In genomic region chr16:6333273-6333672, GRCm38 (mm10) we compare ENCODE assay signal across 30 mouse cellular contexts.
DNase-seq lines count a peak whose midpoint lies in the region; ATAC-seq and TF ChIP-seq lines count a peak whose summit lies in the region.
"Had no signal": no experiment of that assay in that cellular context is flagged by ENCODE, and none has a peak within 500 bp of the region (broad histone marks: within the 10 kb centered on the region; RNA-seq: fewer than 3 reads in every experiment).

No protein-coding gene starts in this region.

- DNase-seq in hindbrain, postnatal 0 days (ENCODE audit: low spot score), result no peak
- DNase-seq in hindbrain, embryonic 11.5 days (ENCODE audit: low spot score), result no peak
- DNase-seq in midbrain, postnatal 0 days (ENCODE audit: low spot score), result no peak
- peak; percentile 31 for DNase-seq in ZHBTc4 (ENCODE audit: low read depth, low spot score)
- no peak for DNase-seq in right cerebral cortex, postnatal 10 days (ENCODE audit: low spot score in 2 of 2)
- DNase-seq in embryonic facial prominence, embryonic 10.5 days (ENCODE audit: low spot score), result no peak
- DNase-seq: adrenal gland, postnatal 25 days; cerebellum, adult 18-20 months; cerebellum, postnatal 14 days; heart, postnatal 36 days; kidney, adult 9 months; kidney, postnatal 25 days; liver; right cerebral cortex, adult 18-20 months; right cerebral cortex, postnatal 4 days; thymus, postnatal 4 days had no signal

- no peaks in the 10 kb centered on the region for H3K27me3 ChIP-seq in hindbrain, postnatal 0 days (ENCODE audit: insufficient read depth, low read length)
- no peaks in the 10 kb centered on the region for H3K27me3 ChIP-seq in hindbrain, embryonic 11.5 days (ENCODE audit: control insufficient read depth, insufficient read depth, low read length)
- H3K27me3 ChIP-seq in midbrain, postnatal 0 days (ENCODE audit: insufficient read depth, low read length), result no peaks in the 10 kb centered on the region
- H3K27me3 ChIP-seq in midbrain, embryonic 15.5 days (replicated peaks), result 0 out of 2 replicates have a peak, but pooled peaks cover 2% of the 10 kb centered on the region
- no peaks in the 10 kb centered on the region for H3K27me3 ChIP-seq in embryonic facial prominence, embryonic 10.5 days (replicated peaks; ENCODE audit: low read depth, poor library complexity, severe bottlenecking)
- H3K27me3 ChIP-seq: embryonic facial prominence, embryonic 12.5 days; forebrain, embryonic 15.5 days; hindbrain, embryonic 13.5 days; lung, embryonic 15.5 days; neural tube, embryonic 12.5 days had no signal

- H3K27ac ChIP-seq in hindbrain, postnatal 0 days, result no peak overlapping the region
- H3K27ac ChIP-seq in hindbrain, embryonic 11.5 days (ENCODE audit: low read depth, low read length), result no peak overlapping the region
- no peak overlapping the region for H3K27ac ChIP-seq in midbrain, postnatal 0 days (ENCODE audit: low read depth, low read length)
- H3K27ac ChIP-seq in midbrain, embryonic 15.5 days, result no peak overlapping the region
- no peak overlapping the region for H3K27ac ChIP-seq in embryonic facial prominence, embryonic 10.5 days (replicated peaks)
- H3K27ac ChIP-seq: embryonic facial prominence, embryonic 12.5 days; forebrain, embryonic 15.5 days; heart, embryonic 10.5 days; hindbrain, embryonic 13.5 days; liver, embryonic 14.5 days; lung, embryonic 15.5 days; midbrain, embryonic 10.5 days; neural tube, embryonic 12.5 days had no signal

- TF ChIP-seq CTCF in hindbrain, postnatal 0 days (IDR thresholded peaks at IDR 0.05; ENCODE audit: low read depth), result peak; percentile 50
- TF ChIP-seq CTCF in midbrain, postnatal 0 days (IDR thresholded peaks at IDR 0.05), result peak; percentile 61

- no peaks in the 10 kb centered on the region for H3K36me3 ChIP-seq in hindbrain, postnatal 0 days (ENCODE audit: insufficient read depth, low read length)
- H3K36me3 ChIP-seq in hindbrain, embryonic 11.5 days (ENCODE audit: control insufficient read depth, insufficient read depth, low read length), result no peaks in the 10 kb centered on the region
- no peaks in the 10 kb centered on the region for H3K36me3 ChIP-seq in midbrain, postnatal 0 days (ENCODE audit: insufficient read depth, low read length)
- no peaks in the 10 kb centered on the region for H3K36me3 ChIP-seq in midbrain, embryonic 15.5 days (replicated peaks)
- H3K36me3 ChIP-seq in embryonic facial prominence, embryonic 10.5 days (replicated peaks), result no peaks in the 10 kb centered on the region
- H3K36me3 ChIP-seq: embryonic facial prominence, embryonic 12.5 days; forebrain, embryonic 15.5 days; G1E; heart, embryonic 10.5 days; hindbrain, embryonic 13.5 days; lung, embryonic 15.5 days; midbrain, embryonic 10.5 days; neural tube, embryonic 12.5 days had no signal

- no peaks in the 10 kb centered on the region for H3K9me3 ChIP-seq in hindbrain, postnatal 0 days (ENCODE audit: low read length)
- no peaks in the 10 kb centered on the region for H3K9me3 ChIP-seq in hindbrain, embryonic 11.5 days (ENCODE audit: control insufficient read depth, low read length)
- H3K9me3 ChIP-seq in midbrain, postnatal 0 days (ENCODE audit: low read length), result no peaks in the 10 kb centered on the region
- no peaks in the 10 kb centered on the region for H3K9me3 ChIP-seq in midbrain, embryonic 15.5 days
- no peaks in the 10 kb centered on the region for H3K9me3 ChIP-seq in embryonic facial prominence, embryonic 10.5 days
- H3K9me3 ChIP-seq: embryonic facial prominence, embryonic 12.5 days; forebrain, embryonic 15.5 days; heart, embryonic 10.5 days; hindbrain, embryonic 13.5 days; lung, embryonic 15.5 days; midbrain, embryonic 10.5 days; neural tube, embryonic 12.5 days had no signal

- H3K4me2 ChIP-seq in hindbrain, postnatal 0 days (ENCODE audit: low read depth, low read length), result no peak overlapping the region
- H3K4me2 ChIP-seq in hindbrain, embryonic 11.5 days (replicated peaks; ENCODE audit: low read depth, low read length), result no peak overlapping the region
- no peak overlapping the region for H3K4me2 ChIP-seq in midbrain, postnatal 0 days (ENCODE audit: low read depth, low read length, poor library complexity, severe bottlenecking)
- no peak overlapping the region for H3K4me2 ChIP-seq in midbrain, embryonic 15.5 days
- H3K4me2 ChIP-seq: embryonic facial prominence, embryonic 12.5 days; forebrain, embryonic 15.5 days; hindbrain, embryonic 13.5 days; lung, embryonic 15.5 days; neural tube, embryonic 12.5 days had no signal

- no peak overlapping the region for H3K9ac ChIP-seq in hindbrain, postnatal 0 days (replicated peaks; ENCODE audit: low read length)
- H3K9ac ChIP-seq in hindbrain, embryonic 11.5 days (ENCODE audit: low read depth, low read length), result no peak overlapping the region
- no peak overlapping the region for H3K9ac ChIP-seq in midbrain, postnatal 0 days (replicated peaks; ENCODE audit: low read length, poor library complexity, severe bottlenecking)
- no peak overlapping the region for H3K9ac ChIP-seq in midbrain, embryonic 15.5 days
- H3K9ac ChIP-seq: embryonic facial prominence, embryonic 12.5 days; forebrain, embryonic 15.5 days; hindbrain, embryonic 13.5 days; liver, embryonic 14.5 days; lung, embryonic 15.5 days; neural tube, embryonic 12.5 days had no signal

- no peak overlapping the region for H3K4me3 ChIP-seq in hindbrain, postnatal 0 days (ENCODE audit: low read length)
- H3K4me3 ChIP-seq in hindbrain, embryonic 11.5 days (ENCODE audit: low read depth, low read length), result no peak overlapping the region
- no peak overlapping the region for H3K4me3 ChIP-seq in midbrain, postnatal 0 days (ENCODE audit: low read depth, low read length)
- H3K4me3 ChIP-seq in midbrain, embryonic 15.5 days, result no peak overlapping the region
- H3K4me3 ChIP-seq in embryonic facial prominence, embryonic 10.5 days, result no peak overlapping the region
- H3K4me3 ChIP-seq: embryonic facial prominence, embryonic 12.5 days; forebrain, embryonic 15.5 days; heart, embryonic 10.5 days; hindbrain, embryonic 13.5 days; lung, embryonic 15.5 days; midbrain, embryonic 10.5 days; myocyte; neural tube, embryonic 12.5 days had no signal

- 66% methylated on average over 2 of the region's 2 CpGs for WGBS in hindbrain, postnatal 0 days
- WGBS in hindbrain, embryonic 11.5 days, result 83% methylated on average over 2 of the region's 2 CpGs
- 51% methylated on average over 2 of the region's 2 CpGs for WGBS in midbrain, postnatal 0 days
- WGBS in midbrain, embryonic 15.5 days, result 68% methylated on average over 2 of the region's 2 CpGs
- WGBS in embryonic facial prominence, embryonic 10.5 days, result 70% methylated on average over 2 of the region's 2 CpGs

- no peaks in the 10 kb centered on the region for H3K4me1 ChIP-seq in hindbrain, postnatal 0 days (ENCODE audit: insufficient read depth, low read length)
- H3K4me1 ChIP-seq in hindbrain, embryonic 11.5 days (replicated peaks; ENCODE audit: control insufficient read depth, insufficient read depth, low read length), result no peaks in the 10 kb centered on the region
- no peaks in the 10 kb centered on the region for H3K4me1 ChIP-seq in midbrain, postnatal 0 days (ENCODE audit: insufficient read depth, low read length)
- no peaks in the 10 kb centered on the region for H3K4me1 ChIP-seq in midbrain, embryonic 15.5 days
- H3K4me1 ChIP-seq in embryonic facial prominence, embryonic 10.5 days, result no peaks in the 10 kb centered on the region
- H3K4me1 ChIP-seq: embryonic facial prominence, embryonic 12.5 days; forebrain, embryonic 15.5 days; heart, embryonic 10.5 days; hindbrain, embryonic 13.5 days; lung, embryonic 15.5 days; neural tube, embryonic 12.5 days had no signal

- ATAC-seq in hindbrain, postnatal 0 days, result no peak
- ATAC-seq in hindbrain, embryonic 11.5 days (ENCODE audit: low FRiP score), result no peak
- ATAC-seq in midbrain, postnatal 0 days (ENCODE audit: low FRiP score), result no peak
- no peak for ATAC-seq in midbrain, embryonic 15.5 days (replicated peaks)
- ATAC-seq: CD4-positive, CD25-positive, alpha-beta regulatory T cell, adult 4 months; forebrain, embryonic 15.5 days; intestine, postnatal 0 days; midbrain, embryonic 16.5 days had no signal
